Mouse (Mus musculus) heart, embryonic 11.5 days (tissue): ENCODE measurements around the gene Tmem63b. TPM values are rescaled to one million over a fixed set of nuclear protein-coding genes. Genes with fewer than 3 reads are reported as not detected.

Experiments used
- ATAC-seq: fragments of 200-750 bp; cut with Nextera tagmentation; replicated peaks from 2 replicates; pipeline ENCODE4 v1.8.0; 2017; ENCODE audit warnings: moderate library complexity; ENCODE audit not compliant: insufficient number of reproducible peaks, low FRiP score, low TSS enrichment
- H3K27ac ChIP-seq: fragments of 300-500 bp; sonication (generic); 2 replicates; pipeline ENCODE4 v1.5.1; 2014; ENCODE audit warnings: mild to moderate bottlenecking, low read depth, low read length
- H3K27me3 ChIP-seq: fragments of 300-500 bp; sonication (generic); 2 replicates; pipeline ENCODE4 v1.6.1; 2014; ENCODE audit warnings: mild to moderate bottlenecking, low read length, mixed read lengths; ENCODE audit not compliant: control insufficient read depth, insufficient read depth
- H3K36me3 ChIP-seq: fragments of 300-500 bp; sonication (generic); 2 replicates; pipeline ENCODE4 v1.6.1; 2014; ENCODE audit warnings: mild to moderate bottlenecking, low read length, moderate library complexity, mixed read lengths; ENCODE audit not compliant: control insufficient read depth, insufficient read depth
- H3K4me1 ChIP-seq: fragments of 300-500 bp; sonication (generic); 2 replicates; pipeline ENCODE4 v1.6.1; 2014; ENCODE audit warnings: low read length; ENCODE audit not compliant: control insufficient read depth, insufficient read depth
- H3K4me2 ChIP-seq: fragments of 300-500 bp; sonication (generic); 2 replicates; pipeline ENCODE4 v1.6.1; 2014; ENCODE audit warnings: mild to moderate bottlenecking, moderate library complexity
- H3K4me3 ChIP-seq: fragments of 300-500 bp; sonication (generic); 2 replicates; pipeline ENCODE4 v1.5.1; 2014; ENCODE audit warnings: low read depth, low read length
- H3K9ac ChIP-seq: fragments of 300-500 bp; sonication (generic); 2 replicates; pipeline ENCODE4 v1.6.1; 2014; ENCODE audit warnings: mild to moderate bottlenecking, low read depth, low read length, moderate library complexity
- H3K9me3 ChIP-seq: fragments of 300-500 bp; sonication (generic); replicated peaks from 2 replicates; pipeline ENCODE4 v1.6.1; 2016; ENCODE audit warnings: low read length; ENCODE audit not compliant: control insufficient read depth
- WGBS: fragments of 180-500 bp; shearing (Covaris S2); extraction: QIAGEN DNeasy Blood & Tissue Kit; methylation state at CpG from one replicate; pipeline ENCODE4 v1.1.7; 2014; ENCODE audit not compliant: insufficient replicate concordance; 5-methylcytosine and 5-hydroxymethylcytosine counted together
- polyA plus RNA-seq: library from polyadenylated mRNA; unstranded; fragments of >200 nt; fragmentation: Nextera tagmentation; extraction: Ambion mirVana; gene quantifications from 2 replicates; pipeline ENCODE4 v1.2.1, GENCODE M21; 2014

Gene Tmem63b
- polyA plus RNA-seq, 1 experiment from 2014 or later: 27.6 TPM

DNA sequence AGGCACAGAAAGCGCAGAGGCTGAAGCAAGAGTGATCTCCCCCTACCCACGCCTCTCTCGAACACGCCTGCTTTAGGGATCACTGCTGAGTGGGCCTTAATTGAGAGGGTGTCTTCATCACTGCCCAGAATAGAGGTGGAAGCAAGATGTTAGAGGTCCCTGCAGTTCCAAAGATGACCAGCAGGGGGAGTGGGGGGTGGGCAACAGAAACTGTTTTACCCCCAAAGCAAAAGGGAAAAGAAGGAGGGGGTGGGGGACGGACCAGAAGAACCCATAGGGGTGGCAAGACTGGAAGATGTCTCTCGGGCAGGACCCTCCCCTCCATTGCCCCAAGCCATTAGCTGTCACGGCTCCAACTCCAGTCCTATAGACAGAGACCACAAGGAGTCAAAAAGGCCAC lies 8.6 kb downstream of the Tmem63b start:
- ATAC-seq: no peak
- WGBS: 25% methylated on average over 7 of the region's 7 CpGs
- Histone ChIP-seq H3K36me3 (peaks cover 12% of the 10 kb centered on the region), H3K4me3 (no peak overlapping the region), H3K27me3 (no peaks in the 10 kb centered on the region), H3K27ac (no peak overlapping the region), H3K4me1 (peaks cover 9% of the 10 kb centered on the region), H3K4me2 (no peak overlapping the region), H3K9ac (no peak overlapping the region), H3K9me3 (no peaks in the 10 kb centered on the region)

DNA sequence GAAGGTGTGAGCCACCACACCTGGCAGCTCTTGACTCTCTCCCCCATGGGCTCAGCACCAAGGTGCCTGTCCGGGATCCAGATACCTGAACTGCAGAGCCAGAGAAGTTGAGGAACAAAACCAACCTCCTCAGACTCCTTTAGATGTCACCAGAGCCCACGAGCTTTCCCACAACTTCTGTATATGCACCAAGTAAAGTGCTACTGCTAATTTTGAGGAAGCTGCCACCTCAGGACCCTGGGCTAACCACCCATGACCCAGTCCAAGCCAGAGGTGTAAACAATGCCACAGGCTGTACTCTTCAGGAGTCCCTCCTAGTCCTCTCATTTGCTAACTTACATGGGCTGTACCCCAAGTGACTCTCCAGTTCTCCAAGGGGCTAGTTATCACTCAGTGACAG lies 14.1 kb downstream of the Tmem63b start:
- Histone ChIP-seq H3K4me1 (no peaks in the 10 kb centered on the region), H3K27me3 (no peaks in the 10 kb centered on the region), H3K36me3 (peaks cover 25% of the 10 kb centered on the region), H3K9me3 (no peaks in the 10 kb centered on the region), H3K9ac (no peak overlapping the region), H3K27ac (no peak overlapping the region), H3K4me2 (no peak overlapping the region), H3K4me3 (no peak overlapping the region)
- WGBS: 80% methylated on average over 2 of the region's 2 CpGs
- no peak for ATAC-seq

DNA sequence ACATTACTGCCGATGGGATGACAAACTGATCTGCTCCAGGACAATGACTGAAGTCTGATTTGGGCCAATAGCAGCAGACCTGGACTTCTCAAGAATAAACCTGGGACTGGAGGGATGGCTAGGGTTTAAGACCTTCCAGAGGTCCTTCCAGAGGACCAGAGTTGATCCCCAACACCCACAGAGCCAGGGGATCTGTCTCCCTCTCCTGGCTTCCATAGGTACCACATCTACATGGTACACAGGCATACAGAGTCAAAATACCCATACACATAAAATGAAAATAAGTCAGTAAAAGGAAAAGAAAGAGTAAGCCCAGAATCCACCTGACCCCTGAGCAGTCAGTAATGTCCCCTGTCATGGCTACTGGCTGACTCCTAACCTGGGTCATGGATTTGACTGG lies 14.9 kb downstream of the Tmem63b start:
- Histone ChIP-seq H3K27ac (no peak overlapping the region), H3K4me3 (no peak overlapping the region), H3K27me3 (no peaks in the 10 kb centered on the region), H3K36me3 (peaks cover 25% of the 10 kb centered on the region), H3K9ac (no peak overlapping the region), H3K9me3 (no peaks in the 10 kb centered on the region), H3K4me1 (no peaks in the 10 kb centered on the region), H3K4me2 (no peak overlapping the region)
- no peak for ATAC-seq
- WGBS: 80% methylated on average over 1 of the region's 1 CpGs

DNA sequence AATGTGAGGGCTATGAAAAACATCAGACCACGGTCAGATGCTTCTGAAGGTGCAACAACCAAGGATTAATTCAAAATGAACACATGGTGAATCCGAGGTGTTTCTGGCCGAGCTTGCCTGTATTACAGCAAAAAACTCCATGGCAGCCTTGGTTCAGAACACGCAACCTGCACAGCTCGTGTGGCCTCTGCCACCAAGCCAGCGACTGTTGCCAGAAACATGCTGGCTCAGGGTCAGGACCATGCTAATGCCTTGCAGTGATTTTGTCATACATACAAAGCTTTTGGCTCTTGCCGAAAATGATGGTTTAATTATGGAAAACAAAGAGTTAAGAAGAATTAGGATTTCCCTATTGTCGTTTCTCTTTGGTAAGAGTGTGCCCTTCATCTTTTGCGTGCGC lies 18.7 kb downstream of the Tmem63b start:
- Histone ChIP-seq H3K4me2 (no peak overlapping the region), H3K27ac (no peak overlapping the region), H3K36me3 (peaks cover 18% of the 10 kb centered on the region), H3K9ac (no peak overlapping the region), H3K4me3 (no peak overlapping the region), H3K4me1 (no peaks in the 10 kb centered on the region), H3K9me3 (no peaks in the 10 kb centered on the region), H3K27me3 (no peaks in the 10 kb centered on the region)
- WGBS: 88% methylated on average over 10 of the region's 10 CpGs
- no peak for ATAC-seq

DNA sequence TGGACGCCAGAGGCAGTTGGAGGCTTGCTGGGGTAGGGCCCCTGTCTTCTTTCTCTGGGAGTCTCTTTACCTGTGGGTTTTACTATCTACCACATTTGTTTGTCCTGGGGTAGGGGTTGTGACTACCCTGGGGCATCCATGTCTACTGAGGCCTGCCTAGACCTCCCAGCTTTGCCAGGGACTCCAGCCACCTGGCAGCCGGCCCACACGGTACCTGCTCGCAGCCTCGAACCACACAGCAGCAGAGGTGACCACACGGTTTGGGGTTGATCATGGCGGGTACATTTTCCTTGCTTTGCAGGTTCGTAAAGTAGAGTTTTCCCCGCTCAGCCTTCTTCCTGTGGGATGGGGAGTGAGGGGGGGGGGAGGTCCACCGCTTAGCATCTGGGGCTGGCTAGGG lies 19.2 kb downstream of the Tmem63b start:
- no peaks in the 10 kb centered on the region for H3K9me3 ChIP-seq
- ATAC-seq: no peak
- no peak overlapping the region for H3K27ac ChIP-seq
- H3K27me3 ChIP-seq: no peaks in the 10 kb centered on the region
- H3K4me2 ChIP-seq: no peak overlapping the region
- 83% methylated on average over 10 of the region's 10 CpGs for WGBS
- no peak overlapping the region for H3K9ac ChIP-seq
- peaks cover 13% of the 10 kb centered on the region; the same call in 1 of the 2 replicates for H3K36me3 ChIP-seq
- H3K4me3 ChIP-seq: no peak overlapping the region
- H3K4me1 ChIP-seq: no peaks in the 10 kb centered on the region

DNA sequence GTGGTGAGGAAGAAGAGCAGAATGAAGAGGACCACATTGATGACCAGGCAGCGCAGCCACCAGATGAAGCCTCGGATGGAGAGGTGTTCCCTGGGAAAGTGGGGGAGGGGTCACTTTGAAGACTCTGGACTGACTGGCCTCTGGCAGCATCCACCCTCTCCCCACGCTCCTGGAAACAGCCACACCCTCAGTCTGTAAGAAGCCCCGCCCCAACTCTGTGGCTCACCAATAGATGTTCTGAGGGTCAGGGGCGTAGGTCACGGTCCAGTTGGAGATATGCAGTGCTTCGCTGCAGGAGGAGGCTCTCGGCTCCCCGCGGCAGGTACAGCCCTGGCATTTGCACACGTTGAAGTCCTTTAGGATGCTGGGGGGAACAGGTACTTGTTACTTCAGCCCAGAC lies 20.6 kb downstream of the Tmem63b start:
- no peak overlapping the region for H3K4me3 ChIP-seq
- no peaks in the 10 kb centered on the region for H3K4me1 ChIP-seq
- peaks cover 8% of the 10 kb centered on the region; the same call in 1 of the 2 replicates for H3K36me3 ChIP-seq
- H3K27me3 ChIP-seq: no peaks in the 10 kb centered on the region
- no peak overlapping the region for H3K9ac ChIP-seq
- 72% methylated on average over 11 of the region's 11 CpGs for WGBS
- H3K4me2 ChIP-seq: no peak overlapping the region
- H3K27ac ChIP-seq: no peak overlapping the region
- ATAC-seq: no peak
- H3K9me3 ChIP-seq: no peaks in the 10 kb centered on the region

DNA sequence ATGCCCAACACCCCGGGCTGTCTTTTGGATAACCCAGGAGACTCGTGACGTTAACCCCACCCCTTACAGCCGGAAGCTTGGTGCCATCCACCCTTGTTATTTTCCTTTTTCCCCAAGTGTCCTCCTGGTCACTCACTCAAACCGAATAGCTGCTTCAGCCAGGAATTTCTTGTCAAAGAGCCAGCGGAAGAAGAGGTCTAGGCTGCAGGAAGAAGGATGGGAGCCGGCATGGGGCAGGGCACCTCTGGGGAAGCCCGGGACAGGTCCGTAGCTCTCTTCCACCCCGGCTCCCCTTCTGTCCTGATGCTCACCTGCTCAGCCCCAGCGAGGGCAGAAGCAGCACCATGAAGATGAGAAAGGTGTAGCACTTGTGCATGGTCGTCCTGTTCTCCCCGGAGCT lies 22.1 kb downstream of the Tmem63b start:
- Histone ChIP-seq H3K27me3 (no peaks in the 10 kb centered on the region), H3K4me2 (no peak overlapping the region), H3K9ac (no peak overlapping the region), H3K27ac (no peak overlapping the region), H3K4me3 (no peak overlapping the region), H3K4me1 (no peaks in the 10 kb centered on the region), H3K9me3 (no peaks in the 10 kb centered on the region), H3K36me3 (peaks cover 6% of the 10 kb centered on the region; the same call in 1 of the 2 replicates)
- ATAC-seq: no peak
- 85% methylated on average over 13 of the region's 13 CpGs for WGBS

DNA sequence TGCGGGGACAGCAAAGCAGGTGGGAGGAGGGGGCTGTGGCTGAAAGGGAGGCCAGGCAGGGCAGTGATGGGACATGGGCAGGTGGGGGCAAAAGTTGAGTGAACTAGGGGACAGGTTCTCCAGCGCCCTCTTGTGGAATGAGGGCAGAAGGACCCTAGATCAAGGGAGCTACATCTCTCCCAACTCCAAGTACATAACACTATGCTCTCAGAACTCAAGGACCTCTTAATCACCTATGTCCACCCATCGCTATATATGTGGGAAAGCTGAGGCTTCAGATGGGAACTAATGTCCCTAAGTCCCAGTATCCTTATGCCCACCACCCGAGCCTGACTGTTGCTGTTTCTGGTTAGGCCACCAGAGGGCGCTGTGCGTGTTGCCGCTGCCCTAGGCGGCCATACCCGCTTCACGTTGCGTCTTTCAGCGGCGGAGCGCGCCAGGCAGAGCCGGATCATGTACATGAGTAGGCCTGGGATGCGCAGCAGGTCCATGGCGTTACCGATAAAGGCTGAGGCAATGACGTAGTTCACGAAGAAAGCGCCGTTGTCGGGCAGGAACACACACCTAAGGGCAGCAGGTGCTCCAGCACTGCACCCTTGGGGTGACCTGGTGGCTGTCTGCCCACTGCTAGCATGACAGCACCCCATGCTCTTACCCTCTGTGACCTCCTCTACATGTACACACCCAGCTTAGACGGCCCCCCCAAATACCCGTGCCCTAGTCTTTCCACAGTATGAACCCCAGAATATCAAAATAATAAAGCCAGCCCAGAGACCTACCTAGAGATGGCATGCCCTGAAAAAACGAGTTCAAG lies 23.4 kb downstream of the Tmem63b start:
- no peak for ATAC-seq
- Histone ChIP-seq H3K36me3 (peaks cover 3% of the 10 kb centered on the region; the same call in 1 of the 2 replicates), H3K27ac (no peak overlapping the region), H3K4me2 (peak overlapping the region; percentile 31), H3K4me1 (no peaks in the 10 kb centered on the region), H3K9ac (peak overlapping the region; percentile 16; the same call in 1 of the 2 replicates), H3K27me3 (no peaks in the 10 kb centered on the region), H3K4me3 (no peak overlapping the region), H3K9me3 (no peaks in the 10 kb centered on the region)
- WGBS: 22% methylated on average over 27 of the region's 27 CpGs

DNA sequence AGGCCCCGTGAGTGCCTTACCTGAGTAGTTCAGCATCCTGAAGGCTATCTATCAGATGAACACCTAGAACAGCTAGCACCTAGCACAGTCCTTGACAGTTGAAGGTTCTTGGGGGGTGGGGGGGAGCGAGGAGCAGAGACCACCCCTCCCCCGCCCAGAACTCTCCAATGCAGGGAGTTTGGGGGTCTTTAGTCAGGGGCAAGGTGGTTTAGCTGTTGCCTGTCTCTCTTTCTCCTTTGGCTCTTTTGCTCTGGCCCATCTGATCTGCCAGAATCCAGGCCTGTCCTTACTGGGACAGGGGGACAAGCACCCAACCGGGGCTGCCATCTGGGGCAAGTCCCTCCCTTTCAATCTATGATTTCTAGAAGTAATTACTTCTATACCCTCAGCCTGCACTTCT lies 27.5 kb downstream of the Tmem63b start, which contains the start of gene Capn11:
Capn11 (minus strand) TSS at position 101 of the 400 bp plus-strand sequence.
- H3K4me1 ChIP-seq: no peaks in the 10 kb centered on the region
- ATAC-seq: no peak
- H3K9ac ChIP-seq: no peak within 1 kb of the TSS
- H3K9me3 ChIP-seq: no peaks in the 10 kb centered on the region
- H3K27me3 ChIP-seq: no peaks in the 10 kb centered on the region
- no peaks in the 10 kb centered on the region for H3K36me3 ChIP-seq
- no peak within 1 kb of the TSS for H3K4me2 ChIP-seq
- H3K4me3 ChIP-seq: no peak within 1 kb of the TSS
- no peak within 1 kb of the TSS for H3K27ac ChIP-seq
- WGBS: 62% methylated on average over 4 of the region's 4 CpGs
